Mouse (Mus musculus): ENCODE results near the gene Mfn1.

Gene Mfn1

DNA sequence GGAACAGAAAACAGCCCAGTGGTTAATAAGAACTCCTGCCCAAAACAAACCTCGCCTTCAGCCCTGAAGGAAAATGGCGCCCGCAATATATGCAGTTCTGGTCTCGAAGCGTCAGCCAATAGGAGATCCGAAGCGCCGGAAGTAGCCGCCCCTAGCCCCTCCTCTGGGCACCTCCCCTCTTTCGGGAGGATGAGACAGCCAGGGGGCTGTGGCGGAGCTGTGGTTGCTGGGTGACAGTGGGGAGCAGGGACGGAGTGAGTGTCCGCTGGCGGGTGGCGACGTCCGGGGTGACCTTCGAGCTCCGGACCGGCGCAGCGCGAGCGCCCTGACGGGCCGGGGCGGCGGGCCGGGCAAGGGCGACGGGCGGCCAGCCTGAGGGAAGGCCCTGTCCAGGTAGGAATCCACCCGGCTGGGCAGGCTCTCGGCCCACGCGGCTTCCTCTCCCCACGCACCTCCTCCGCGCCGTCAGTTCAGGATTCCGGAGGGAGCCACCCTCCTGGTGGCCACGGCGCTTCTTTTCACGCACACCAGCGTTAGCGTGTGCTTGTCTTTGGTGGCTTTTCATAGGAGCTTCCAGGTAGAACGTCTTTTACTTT is at the start of gene Mfn1:
Gene Mfn1 (plus strand): TSS at position 163 of the 596 bp plus-strand sequence.
- Histone ChIP-seq H3K9me3 (ENCODE audit: low read length) (peaks cover 26% of the 10 kb centered on the region), H3K4me1 (replicated peaks; ENCODE audit: low read depth, low read length) (peaks cover 27% of the 10 kb centered on the region), H3K36me3 (ENCODE audit: insufficient read depth, low read length) (peaks cover 14% of the 10 kb centered on the region), H3K4me3 (replicated peaks; ENCODE audit: low read length) (peak within 1 kb of the TSS; percentile 93), H3K27me3 (ENCODE audit: insufficient read depth, low read length) (no peaks in the 10 kb centered on the region)
- no peak for TF ChIP-seq CTCF (conservative IDR thresholded peaks at IDR 0.05; ENCODE audit: low read length)

DNA sequence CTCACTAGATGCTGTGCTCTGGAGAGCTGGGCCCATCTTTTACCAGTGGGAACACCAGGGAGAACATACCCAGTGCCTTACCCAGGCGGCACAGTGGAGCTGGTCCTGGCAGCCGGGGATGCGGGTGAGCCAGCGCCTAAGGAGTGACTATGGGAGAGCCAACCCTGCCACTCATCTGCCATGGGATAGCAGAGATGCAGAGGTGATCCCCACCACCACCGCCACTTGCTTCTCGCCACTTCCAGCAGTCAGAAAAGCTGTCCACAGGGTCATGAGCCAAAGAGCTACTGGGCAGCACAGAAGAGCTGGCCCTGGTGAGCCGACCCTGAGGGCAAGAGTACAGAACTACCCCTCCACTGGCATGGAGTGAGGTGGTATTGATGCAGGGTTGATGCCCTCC is 49.3 kb upstream of the Mfn1 start:
- TF ChIP-seq NANOG (IDR thresholded peaks at IDR 0.05; ENCODE audit: borderline replicate concordance, low read length) (no peak), POU5F1 (IDR thresholded peaks at IDR 0.05; ENCODE audit: borderline replicate concordance, low read length) (no peak), CTCF (conservative IDR thresholded peaks at IDR 0.05; ENCODE audit: low read length) (no peak)
- no peaks in the 10 kb centered on the region; the same call in 1 of the 2 replicates for H3K27me3 ChIP-seq (ENCODE audit: insufficient read depth, low read length)
- H3K4me1 ChIP-seq (replicated peaks; ENCODE audit: low read depth, low read length) = peaks cover 4% of the 10 kb centered on the region; the same call in 1 of the 2 replicates
- peak overlapping the region; percentile 29; the same call in 1 of the 2 replicates for H3K4me3 ChIP-seq (replicated peaks; ENCODE audit: low read length)
- no peaks in the 10 kb centered on the region for H3K36me3 ChIP-seq (ENCODE audit: insufficient read depth, low read length)
- H3K9me3 ChIP-seq (ENCODE audit: low read length) = no peaks in the 10 kb centered on the region

DNA sequence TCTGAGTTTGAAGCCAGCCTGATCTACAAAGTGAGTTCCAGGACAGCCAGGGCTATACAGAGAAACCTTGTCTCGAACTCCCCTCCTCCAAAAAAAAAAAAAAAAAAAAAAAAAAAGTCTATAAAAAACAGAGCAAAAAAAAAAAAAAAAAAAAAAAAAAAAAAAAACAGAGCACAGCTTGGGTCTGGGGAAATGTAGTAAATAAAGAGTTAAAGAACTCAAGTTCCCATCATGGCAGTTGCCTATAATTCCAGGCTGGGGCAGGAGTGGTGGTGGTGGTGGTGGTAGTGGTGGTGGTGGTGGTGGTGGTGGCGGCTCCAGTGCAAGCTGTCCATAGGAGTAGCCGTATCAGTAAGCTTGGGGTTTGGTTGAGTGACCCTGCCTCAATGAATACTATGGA is 46.2 kb upstream of the Mfn1 start:
- H3K36me3 ChIP-seq (ENCODE audit: insufficient read depth, low read length) = no peaks in the 10 kb centered on the region
- no peaks in the 10 kb centered on the region for H3K9me3 ChIP-seq (ENCODE audit: low read length)
- no peaks in the 10 kb centered on the region; the same call in 1 of the 2 replicates for H3K27me3 ChIP-seq (ENCODE audit: insufficient read depth, low read length)
- no peak overlapping the region for H3K4me3 ChIP-seq (replicated peaks; ENCODE audit: low read length)
- peaks cover 4% of the 10 kb centered on the region; the same call in 1 of the 2 replicates for H3K4me1 ChIP-seq (replicated peaks; ENCODE audit: low read depth, low read length)
- TF ChIP-seq POU5F1 (IDR thresholded peaks at IDR 0.05; ENCODE audit: borderline replicate concordance, low read length) (no peak), CTCF (conservative IDR thresholded peaks at IDR 0.05; ENCODE audit: low read length) (no peak), NANOG (IDR thresholded peaks at IDR 0.05; ENCODE audit: borderline replicate concordance, low read length) (no peak)

DNA sequence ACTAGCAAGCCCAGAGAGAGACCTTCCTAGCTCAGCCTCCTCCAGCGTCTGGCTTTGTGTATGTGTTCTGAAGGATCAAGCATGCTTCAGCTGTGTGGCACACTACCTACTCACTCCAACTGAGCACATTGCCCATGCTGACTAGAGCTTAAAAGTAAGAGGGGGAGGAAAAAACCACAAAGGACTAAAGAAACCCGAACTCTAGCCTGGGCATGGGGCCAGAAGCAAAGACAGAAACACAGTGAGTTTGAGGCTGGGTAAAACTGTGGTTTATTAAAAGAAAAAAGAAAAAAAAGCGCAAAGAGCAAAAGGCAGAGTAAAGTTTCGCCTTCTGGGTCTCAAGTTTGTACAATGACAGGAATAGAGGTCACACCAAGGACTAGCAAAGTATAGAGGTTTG is 42.7 kb upstream of the Mfn1 start:
- no peaks in the 10 kb centered on the region for H3K9me3 ChIP-seq (ENCODE audit: low read length)
- no peaks in the 10 kb centered on the region for H3K36me3 ChIP-seq (ENCODE audit: insufficient read depth, low read length)
- 0 out of 2 replicates have a peak, but pooled peaks cover under 1% of the 10 kb centered on the region for H3K4me1 ChIP-seq (replicated peaks; ENCODE audit: low read depth, low read length)
- no peak overlapping the region for H3K4me3 ChIP-seq (replicated peaks; ENCODE audit: low read length)
- H3K27me3 ChIP-seq (ENCODE audit: insufficient read depth, low read length) = no peaks in the 10 kb centered on the region
- TF ChIP-seq NANOG (IDR thresholded peaks at IDR 0.05; ENCODE audit: borderline replicate concordance, low read length) (no peak), POU5F1 (IDR thresholded peaks at IDR 0.05; ENCODE audit: borderline replicate concordance, low read length) (no peak), CTCF (conservative IDR thresholded peaks at IDR 0.05; ENCODE audit: low read length) (no peak)

DNA sequence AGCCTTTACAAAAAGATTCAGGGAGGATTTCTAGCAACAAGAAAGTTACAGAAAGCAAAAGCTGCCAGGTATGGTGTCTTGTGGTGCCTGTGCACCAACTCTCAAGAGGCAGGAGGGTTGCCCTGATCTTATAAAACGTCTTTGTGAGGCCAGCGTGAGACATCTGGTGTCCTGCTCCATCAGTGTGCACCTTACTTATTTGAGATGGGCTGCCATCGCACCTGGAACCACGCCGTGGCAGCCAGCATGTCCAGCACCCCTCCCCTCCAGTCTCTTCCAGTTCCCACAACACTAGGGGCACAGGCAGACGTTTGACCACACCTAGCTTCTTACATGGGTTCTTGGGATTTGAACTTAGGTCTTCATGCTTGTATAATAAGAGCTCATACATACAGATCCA is 41.1 kb upstream of the Mfn1 start:
- H3K4me3 ChIP-seq (replicated peaks; ENCODE audit: low read length) = no peak overlapping the region
- TF ChIP-seq CTCF (conservative IDR thresholded peaks at IDR 0.05; ENCODE audit: low read length) (no peak), POU5F1 (IDR thresholded peaks at IDR 0.05; ENCODE audit: borderline replicate concordance, low read length) (no peak), NANOG (IDR thresholded peaks at IDR 0.05; ENCODE audit: borderline replicate concordance, low read length) (no peak)
- no peaks in the 10 kb centered on the region for H3K9me3 ChIP-seq (ENCODE audit: low read length)
- H3K27me3 ChIP-seq (ENCODE audit: insufficient read depth, low read length) = no peaks in the 10 kb centered on the region
- no peaks in the 10 kb centered on the region for H3K36me3 ChIP-seq (ENCODE audit: insufficient read depth, low read length)
- H3K4me1 ChIP-seq (replicated peaks; ENCODE audit: low read depth, low read length) = peaks cover 7% of the 10 kb centered on the region; the same call in 1 of the 2 replicates

DNA sequence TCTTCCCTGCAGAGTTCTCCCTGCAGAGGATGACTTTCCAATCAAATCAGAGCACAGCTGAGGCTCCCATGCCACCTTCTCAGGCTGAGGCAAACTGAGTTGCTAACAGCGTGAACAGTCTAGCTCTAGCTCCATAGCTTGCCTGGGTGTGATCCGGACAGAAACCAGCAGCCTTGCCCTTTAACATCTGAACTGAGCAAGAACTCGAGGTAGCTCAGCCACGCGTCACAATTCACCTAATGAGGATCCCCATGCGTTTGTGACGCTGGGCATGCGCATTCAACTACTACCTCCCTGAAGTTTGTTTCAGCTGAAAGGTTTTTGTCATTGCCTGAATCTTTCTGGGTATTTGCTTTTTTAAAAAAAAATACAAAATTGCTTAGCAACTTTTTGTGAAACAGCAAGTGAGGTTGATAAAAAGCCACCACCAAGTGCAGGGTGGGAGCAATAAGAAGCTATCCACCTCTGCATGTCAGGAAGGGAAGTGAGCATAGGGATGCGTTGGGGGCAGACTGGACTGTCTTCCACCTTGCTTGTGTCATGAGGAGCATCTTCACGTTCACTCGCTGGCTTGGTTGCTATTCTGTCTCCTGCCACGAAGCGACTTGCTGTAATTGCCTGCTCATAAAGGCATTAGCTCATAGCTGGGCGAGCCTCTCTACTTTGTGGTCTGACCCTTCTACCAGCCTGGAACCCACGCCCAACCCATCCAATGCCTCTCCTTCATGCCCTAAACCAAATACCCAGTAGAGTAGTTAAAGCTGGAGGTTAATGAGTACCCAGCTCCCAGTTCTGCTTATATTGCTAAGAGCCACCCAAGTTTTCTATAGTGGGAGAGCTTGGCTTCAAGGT is 39.0 kb upstream of the Mfn1 start:
- TF ChIP-seq POU5F1 (IDR thresholded peaks at IDR 0.05; ENCODE audit: borderline replicate concordance, low read length) (no peak), NANOG (IDR thresholded peaks at IDR 0.05; ENCODE audit: borderline replicate concordance, low read length) (no peak)

DNA sequence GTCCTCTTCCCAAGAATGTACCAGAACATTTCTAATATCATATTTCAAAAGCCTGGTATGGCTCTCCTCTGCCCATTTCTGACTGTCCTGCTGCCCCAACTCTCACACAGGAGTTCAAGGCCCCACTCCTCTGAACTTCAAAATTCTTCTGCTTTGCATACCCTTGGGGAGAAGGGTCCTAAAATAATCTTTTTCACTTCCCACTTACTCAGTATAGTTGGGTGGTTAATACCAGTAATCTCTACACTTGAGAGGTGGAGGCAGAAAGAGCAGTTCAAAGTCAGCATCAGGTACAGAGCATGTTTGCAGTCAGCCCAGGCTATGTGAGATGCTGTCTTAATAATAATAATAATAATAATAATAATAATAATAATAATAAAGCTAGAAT is 38.3 kb upstream of the Mfn1 start:
- TF ChIP-seq NANOG (IDR thresholded peaks at IDR 0.05; ENCODE audit: borderline replicate concordance, low read length) (no peak), POU5F1 (IDR thresholded peaks at IDR 0.05; ENCODE audit: borderline replicate concordance, low read length) (no peak), CTCF (conservative IDR thresholded peaks at IDR 0.05; ENCODE audit: low read length) (no peak)
- no peaks in the 10 kb centered on the region for H3K36me3 ChIP-seq (ENCODE audit: insufficient read depth, low read length)

More for the DNA sequence above, 39.0 kb upstream of the Mfn1 start:
- H3K27me3 ChIP-seq (ENCODE audit: insufficient read depth, low read length) = no peaks in the 10 kb centered on the region
- peaks cover 7% of the 10 kb centered on the region; the same call in 1 of the 2 replicates for H3K4me1 ChIP-seq (replicated peaks; ENCODE audit: low read depth, low read length)
- no peak overlapping the region for H3K4me3 ChIP-seq (replicated peaks; ENCODE audit: low read length)
- H3K36me3 ChIP-seq (ENCODE audit: insufficient read depth, low read length) = no peaks in the 10 kb centered on the region
- no peaks in the 10 kb centered on the region for H3K9me3 ChIP-seq (ENCODE audit: low read length)

DNA sequence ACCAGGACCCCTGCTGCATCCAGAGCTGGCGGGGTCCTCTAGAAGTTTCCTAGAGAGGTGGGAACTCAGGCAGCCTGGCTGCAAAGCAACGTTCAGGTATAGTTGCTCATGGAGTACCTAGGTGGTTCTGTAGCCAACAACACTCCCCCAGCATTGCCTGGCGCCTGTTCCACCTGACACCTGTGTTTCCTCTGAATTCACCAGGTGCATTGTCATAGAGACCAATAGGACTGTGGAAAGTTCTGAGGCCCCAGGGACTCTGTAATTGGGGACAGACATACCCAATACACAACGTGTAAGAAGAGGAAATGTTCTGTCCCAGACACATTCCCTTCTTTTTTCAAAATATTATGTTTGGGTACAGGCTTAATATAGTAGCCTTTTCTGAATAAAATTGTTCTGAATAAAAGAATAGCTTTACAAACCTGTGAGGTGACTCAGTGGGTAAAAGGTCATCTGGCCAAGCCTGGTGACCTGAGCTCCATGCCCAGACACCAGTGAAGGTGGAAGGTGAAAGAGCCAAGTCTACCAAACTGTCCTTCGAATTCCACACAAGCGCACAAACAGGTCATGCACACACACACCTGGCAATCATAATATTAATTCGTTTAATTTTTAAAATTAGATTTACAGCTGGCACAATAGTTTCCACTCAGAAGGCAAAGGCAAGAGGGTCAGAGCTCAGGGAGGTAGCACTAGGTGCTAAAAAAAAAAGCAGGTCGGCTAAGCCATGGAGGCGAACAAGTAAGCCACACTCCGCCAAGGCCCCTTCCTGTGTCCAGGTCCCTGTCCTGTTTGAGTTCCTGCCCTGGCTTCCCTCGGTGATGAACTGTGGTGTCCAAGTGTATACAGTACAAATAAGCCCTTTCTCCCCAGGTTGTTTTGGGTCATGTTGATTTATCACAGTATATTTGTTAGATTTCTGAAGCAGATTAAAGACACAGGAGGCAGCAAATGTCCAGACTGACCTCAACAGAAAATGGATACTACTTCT is 36.9 kb upstream of the Mfn1 start, which contains the start of gene Kcnmb3:
Gene Kcnmb3 (minus strand): TSS at position 135 of the 994 bp plus-strand sequence.
- H3K4me3 ChIP-seq (replicated peaks; ENCODE audit: low read length) = peak within 1 kb of the TSS; percentile 35; the same call in 1 of the 2 replicates
- H3K4me1 ChIP-seq (replicated peaks; ENCODE audit: low read depth, low read length) = peaks cover 21% of the 10 kb centered on the region
- no peaks in the 10 kb centered on the region for H3K36me3 ChIP-seq (ENCODE audit: insufficient read depth, low read length)
- no peak for TF ChIP-seq CTCF (conservative IDR thresholded peaks at IDR 0.05; ENCODE audit: low read length)
- TF ChIP-seq POU5F1 (IDR thresholded peaks at IDR 0.05; ENCODE audit: borderline replicate concordance, low read length) = no peak
- no peak for TF ChIP-seq NANOG (IDR thresholded peaks at IDR 0.05; ENCODE audit: borderline replicate concordance, low read length)
- H3K9me3 ChIP-seq (ENCODE audit: low read length) = no peaks in the 10 kb centered on the region
- H3K27me3 ChIP-seq (ENCODE audit: insufficient read depth, low read length) = no peaks in the 10 kb centered on the region

More for the DNA sequence above, 38.3 kb upstream of the Mfn1 start:
- Histone ChIP-seq H3K4me3 (replicated peaks; ENCODE audit: low read length) (no peak overlapping the region), H3K4me1 (replicated peaks; ENCODE audit: low read depth, low read length) (peaks cover 12% of the 10 kb centered on the region; the same call in 1 of the 2 replicates), H3K9me3 (ENCODE audit: low read length) (no peaks in the 10 kb centered on the region), H3K27me3 (ENCODE audit: insufficient read depth, low read length) (no peaks in the 10 kb centered on the region)

All from E14TG2a.4 (cell line).